Mouse (Mus musculus) retina, postnatal 1 day (tissue): ENCODE data around the gene Sipa1.
A peak's percentile ranks its signal among the peaks of the same experiment; 100 is the strongest.

Source experiments
- DNase-seq: peaks from one replicate; pipeline ENCODE4 v3.0.0-alpha.2; 2012

Gene Sipa1

GRCm38 (mm10) chr19:5686437-5686836, 22.9 kb upstream of the Sipa1 start:
- DNase-seq: no peak

GRCm38 (mm10) chr19:5685861-5686260, 22.4 kb upstream of the Sipa1 start:
- no peak for DNase-seq

GRCm38 (mm10) chr19:5685431-5685830, 21.9 kb upstream of the Sipa1 start:
- no peak for DNase-seq

GRCm38 (mm10) chr19:5684985-5685384, 21.5 kb upstream of the Sipa1 start:
- DNase-seq: no peak

GRCm38 (mm10) chr19:5684236-5684635, 20.7 kb upstream of the Sipa1 start:
- DNase-seq: no peak

- no peak for DNase-seq
These were observed 16.9 kb upstream of the Sipa1 start for GRCm38 (mm10) chr19:5680432-5680831.

GRCm38 (mm10) chr19:5668372-5668771, 4.9 kb upstream of the Sipa1 start:
- DNase-seq: no peak

GRCm38 (mm10) chr19:5666386-5666785, 2.9 kb upstream of the Sipa1 start:
- no peak for DNase-seq

GRCm38 (mm10) chr19:5665465-5665864, 2.0 kb upstream of the Sipa1 start:
- no peak for DNase-seq

- no peak for DNase-seq
These were observed 1.3 kb upstream of the Sipa1 start for GRCm38 (mm10) chr19:5664669-5665257.

GRCm38 (mm10) chr19:5662310-5662709, 1.2 kb downstream of the Sipa1 start:
- no peak for DNase-seq

GRCm38 (mm10) chr19:5660942-5661751, 2.4 kb downstream of the Sipa1 start:
- DNase-seq: no peak

GRCm38 (mm10) chr19:5654720-5655298, 8.7 kb downstream of the Sipa1 start:
- DNase-seq: peak; percentile 43

GRCm38 (mm10) chr19:5653969-5654719, 9.4 kb downstream of the Sipa1 start:
- DNase-seq: peak; percentile 78

- DNase-seq: no peak
These were observed 10.9 kb downstream of the Sipa1 start for GRCm38 (mm10) chr19:5652570-5652969.

- DNase-seq: no peak
These were observed 11.8 kb downstream of the Sipa1 start for GRCm38 (mm10) chr19:5651502-5652274.

GRCm38 (mm10) chr19:5649298-5649741, 14.2 kb downstream of the Sipa1 start:
- no peak for DNase-seq

- peak; percentile 89 for DNase-seq
These were observed 14.9 kb downstream of the Sipa1 start for GRCm38 (mm10) chr19:5648401-5649297.

- no peak for DNase-seq
These were observed 15.7 kb downstream of the Sipa1 start for GRCm38 (mm10) chr19:5647791-5648190.

GRCm38 (mm10) chr19:5646731-5647330, 16.7 kb downstream of the Sipa1 start:
- DNase-seq: no peak

- DNase-seq: no peak
These were observed 18.2 kb downstream of the Sipa1 start for GRCm38 (mm10) chr19:5645280-5645679.
